Mouse (Mus musculus): ENCODE measurements around the gene Mecom.
"Not testable (repeated sequence)": the region's sequence is repeated elsewhere in the genome, so short reads cannot be mapped to it uniquely, and the experiment has no call there.

Mecom gene

DNA sequence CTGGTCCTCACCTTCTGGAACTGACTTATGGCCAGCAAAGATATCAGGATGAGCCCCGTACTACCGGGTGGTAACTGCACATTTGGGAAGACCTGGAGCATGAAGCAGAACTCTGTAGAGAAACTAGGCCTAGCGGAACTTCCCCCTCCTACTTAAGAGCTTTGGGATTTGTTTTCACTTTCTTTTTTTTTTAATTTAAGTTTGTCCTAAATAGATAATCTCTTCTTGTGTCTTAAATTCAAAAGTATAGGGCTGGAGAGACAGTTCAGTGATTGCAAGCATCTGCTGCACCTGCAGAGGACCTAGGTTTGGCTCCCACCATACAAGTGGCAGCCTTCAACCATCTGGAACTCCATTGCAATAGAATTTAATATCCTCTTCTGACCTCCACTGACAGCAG lies at the start of gene Mecom:
Gene Mecom (minus strand): TSS at position 101 of the 400 bp plus-strand sequence.
- DNase-seq (ENCODE audit: low read depth, low spot score) = no peak

DNA sequence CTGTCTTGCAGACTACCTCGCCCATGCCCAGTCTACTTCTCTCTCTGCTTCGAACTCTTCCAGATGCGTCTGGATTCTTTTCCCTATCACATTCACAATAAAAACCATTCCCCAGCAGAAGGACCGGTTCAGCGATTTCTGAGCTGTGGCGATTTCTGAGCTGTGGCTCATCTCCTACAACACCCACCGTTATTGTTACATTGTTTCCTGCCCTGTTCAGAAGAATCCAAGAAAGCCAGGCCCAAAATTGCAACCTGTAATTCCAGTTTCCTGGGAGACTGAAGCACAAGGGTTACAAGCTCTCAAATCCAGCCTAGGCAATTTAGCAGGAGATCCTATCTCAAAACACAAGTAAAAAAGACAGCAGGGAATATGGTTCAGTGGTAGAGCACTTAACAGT lies 49.5 kb upstream of the Mecom start:
- DNase-seq (ENCODE audit: low read depth, low spot score) = no peak

DNA sequence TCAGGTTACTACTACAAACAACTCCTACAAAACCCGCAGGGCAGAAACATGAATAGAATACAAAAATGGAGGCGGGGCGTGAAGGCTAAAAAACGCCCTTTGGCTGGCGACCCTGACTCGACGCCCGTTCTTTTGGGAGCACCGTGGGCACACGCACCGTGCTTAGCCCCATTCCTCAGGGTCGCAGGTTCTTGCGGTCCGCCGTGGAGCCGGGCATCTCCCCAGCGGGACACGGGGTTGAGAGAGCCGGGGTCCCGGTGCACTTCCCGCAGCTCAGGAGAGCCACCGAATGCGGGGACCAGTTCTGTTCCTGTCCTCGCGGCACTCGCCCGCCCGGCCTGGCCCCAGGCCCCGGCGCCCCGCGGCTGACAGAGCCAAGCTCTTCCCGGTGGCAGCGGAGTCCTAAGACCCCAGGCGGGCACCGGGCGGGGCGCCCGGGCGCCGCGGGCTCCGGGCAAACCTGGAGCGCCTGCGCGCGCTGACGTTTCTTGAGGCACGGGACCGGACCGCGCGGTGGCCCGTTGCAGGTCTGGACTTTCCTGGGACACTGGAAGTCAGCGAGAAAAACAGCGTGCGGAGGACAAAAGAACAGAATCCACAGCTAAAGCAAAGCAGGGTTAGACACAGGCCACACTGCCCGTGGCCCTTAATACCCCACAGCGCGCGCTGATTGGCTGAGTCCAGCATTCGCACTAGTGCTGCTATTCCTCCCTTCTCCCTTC lies 47.5 kb upstream of the Mecom start:
- peak; percentile 15 for DNase-seq (ENCODE audit: low read depth, low spot score)

DNA sequence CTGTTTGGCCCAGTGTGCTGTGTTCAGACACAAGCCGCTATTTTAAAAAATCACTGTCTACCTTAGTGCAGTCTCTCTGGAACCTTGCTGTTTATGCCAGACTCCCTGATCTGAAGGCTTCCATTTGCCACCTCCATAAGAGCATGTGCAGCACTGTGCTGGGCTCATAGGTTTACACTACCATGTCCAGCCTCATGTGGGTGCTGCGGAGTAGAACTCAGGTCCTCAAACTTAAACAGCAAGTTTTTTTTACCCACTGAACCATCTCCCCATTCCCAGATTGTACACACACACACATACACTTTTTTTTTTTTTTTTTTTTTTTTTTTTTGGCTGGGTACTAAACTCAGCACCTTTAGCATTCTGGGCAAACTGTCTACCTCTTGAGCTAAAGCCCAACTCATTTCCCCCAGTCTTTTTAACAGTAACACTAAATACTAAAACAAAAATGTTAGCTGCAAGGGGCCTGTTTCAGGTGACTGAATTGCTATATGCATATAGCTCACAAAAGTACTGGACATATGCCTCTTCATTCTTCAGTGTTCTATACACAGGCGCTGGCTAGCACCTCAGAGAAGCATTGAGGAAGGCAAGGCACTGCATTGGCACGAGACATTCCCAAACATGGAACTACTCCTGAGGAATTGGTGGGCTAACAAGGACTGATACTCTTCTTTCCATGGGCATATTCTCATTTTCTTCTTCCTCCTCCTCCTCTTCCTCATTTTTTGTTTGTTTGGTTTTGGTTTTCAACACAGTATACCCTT lies 46.1 kb upstream of the Mecom start:
- DNase-seq (ENCODE audit: low read depth, low spot score) = peak; percentile 54

DNA sequence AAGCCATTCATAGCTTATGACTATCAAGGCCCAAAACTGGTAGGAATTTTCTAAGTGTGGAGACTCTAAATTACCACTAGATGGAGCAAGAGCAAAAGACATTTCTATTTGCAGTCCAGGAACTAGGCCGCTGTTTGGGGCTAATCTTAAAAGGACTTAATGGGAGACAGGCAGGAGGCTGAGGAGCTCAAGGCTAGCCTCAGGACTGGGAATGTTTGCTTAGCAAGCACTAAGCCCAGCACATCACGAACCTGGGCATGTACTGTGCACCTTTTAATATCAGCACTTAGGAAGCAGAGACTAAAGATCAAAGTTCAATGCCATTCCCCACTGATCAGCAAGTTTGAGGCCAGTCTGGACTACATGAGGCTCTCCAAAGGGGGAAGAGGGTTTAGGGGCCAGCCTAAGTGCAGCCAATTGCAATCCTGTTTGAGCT lies 44.6 kb upstream of the Mecom start:
- peak; percentile 85 for DNase-seq (ENCODE audit: low read depth, low spot score)

DNA sequence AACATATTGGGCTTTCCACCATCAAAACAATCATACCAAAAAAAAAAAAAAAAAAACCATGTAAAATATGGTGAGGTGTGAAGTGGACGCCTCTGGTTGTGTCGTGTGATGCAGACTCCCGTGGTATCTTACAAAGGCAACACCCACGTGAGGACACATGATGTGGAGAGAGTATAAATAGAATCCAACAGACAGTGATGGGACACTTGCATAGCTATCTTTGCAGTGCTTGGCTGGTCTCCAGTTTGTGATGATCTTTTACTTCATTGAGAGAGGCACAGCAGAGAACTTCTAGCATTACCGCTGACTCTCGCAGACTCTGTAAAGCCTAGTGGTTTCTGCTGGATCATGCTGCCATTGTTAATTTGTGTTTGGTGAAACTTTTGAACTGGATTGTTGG lies 41.1 kb upstream of the Mecom start:
- DNase-seq (ENCODE audit: low read depth, low spot score) = no peak

DNA sequence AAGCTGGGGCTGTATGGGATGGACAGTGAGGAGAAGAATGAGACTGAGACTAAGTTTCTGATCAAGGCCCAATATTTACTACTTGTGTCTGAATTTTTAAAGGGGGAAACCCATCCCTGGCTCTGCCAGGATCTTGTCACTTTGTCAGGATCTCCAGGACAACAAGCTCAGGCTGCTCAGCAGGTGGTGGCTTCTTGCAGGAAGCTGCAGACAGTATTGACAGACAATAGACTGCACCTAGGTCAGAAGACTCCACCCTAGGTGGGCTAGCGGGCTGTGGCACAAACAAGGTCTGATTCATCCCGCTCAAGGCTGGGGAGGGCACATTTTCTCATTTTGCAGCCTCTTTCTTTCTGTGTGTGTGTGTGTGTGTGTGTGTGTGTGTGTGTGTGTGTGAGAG lies 25.7 kb upstream of the Mecom start:
- no peak for DNase-seq (ENCODE audit: low read depth, low spot score)

DNA sequence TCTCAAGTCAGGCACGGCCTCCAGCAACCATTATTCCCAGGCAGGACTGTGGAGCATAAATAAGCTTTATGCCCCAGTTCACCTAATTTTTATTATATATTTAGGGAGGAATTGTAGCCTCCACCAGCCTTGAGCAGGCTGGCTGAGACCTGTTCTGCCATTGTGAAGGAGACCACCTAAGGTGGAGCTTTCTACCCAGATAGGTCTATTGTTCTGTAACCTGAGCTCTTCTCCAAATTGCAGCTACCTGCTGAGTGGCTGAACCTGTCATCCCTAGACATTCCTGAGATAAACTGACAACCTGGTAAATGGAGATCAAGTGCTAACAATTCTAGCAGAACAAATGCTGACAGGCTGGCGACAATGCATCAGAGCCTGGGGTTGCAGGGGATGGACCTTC lies 18.5 kb upstream of the Mecom start:
- not testable (repeated sequence) for DNase-seq (ENCODE audit: low read depth, low spot score)

DNA sequence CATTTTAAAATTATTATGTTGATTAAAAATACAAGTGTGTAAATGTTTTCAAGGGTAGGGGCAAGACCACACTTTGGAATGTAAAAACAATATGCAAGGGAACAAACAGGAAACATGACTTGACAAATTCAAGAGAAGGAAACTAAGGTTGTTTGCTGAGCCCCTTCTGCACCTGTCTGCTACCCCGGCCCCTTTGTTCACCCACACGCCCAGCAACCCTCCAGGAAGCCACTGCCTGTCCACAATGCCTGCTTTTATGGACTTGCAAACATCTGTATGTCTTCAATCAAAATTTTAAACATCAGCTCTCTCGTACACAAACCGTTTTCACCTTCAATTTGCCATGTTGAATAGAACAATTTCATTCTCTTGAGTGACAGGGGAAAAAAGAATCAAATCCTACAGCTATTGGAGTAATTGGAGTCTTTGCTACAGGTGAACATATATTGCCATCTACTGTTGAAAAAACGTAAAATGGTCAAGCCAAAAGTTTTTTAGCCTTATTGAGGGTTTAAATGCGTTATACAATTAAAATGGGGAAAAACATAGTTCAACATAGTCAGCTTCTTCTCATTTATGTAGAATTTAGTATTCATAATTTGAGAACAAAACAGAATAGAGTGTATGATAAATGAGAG lies 13.0 kb upstream of the Mecom start:
- peak; percentile 63 for DNase-seq (ENCODE audit: low read depth, low spot score)

DNA sequence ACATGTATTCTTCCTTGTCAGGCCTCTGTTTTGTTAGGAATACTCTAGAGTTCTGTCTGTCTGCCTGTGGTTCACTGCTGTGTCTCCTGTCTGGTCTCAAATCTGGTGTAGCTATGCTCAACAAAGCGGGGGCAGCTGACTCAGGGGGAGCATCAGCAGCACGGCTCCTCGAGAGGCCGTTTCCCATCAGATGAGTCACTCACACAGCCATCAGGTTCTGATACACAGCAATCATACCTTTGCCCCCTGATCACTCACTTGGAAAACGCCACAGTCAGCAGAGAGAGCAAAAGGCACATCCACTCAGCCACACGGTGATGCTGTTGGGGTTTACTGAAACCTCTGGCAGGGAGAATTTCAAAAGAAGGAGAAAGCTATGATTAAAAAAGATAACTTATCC lies 5.9 kb upstream of the Mecom start:
- no peak for DNase-seq (ENCODE audit: low read depth, low spot score)

DNA sequence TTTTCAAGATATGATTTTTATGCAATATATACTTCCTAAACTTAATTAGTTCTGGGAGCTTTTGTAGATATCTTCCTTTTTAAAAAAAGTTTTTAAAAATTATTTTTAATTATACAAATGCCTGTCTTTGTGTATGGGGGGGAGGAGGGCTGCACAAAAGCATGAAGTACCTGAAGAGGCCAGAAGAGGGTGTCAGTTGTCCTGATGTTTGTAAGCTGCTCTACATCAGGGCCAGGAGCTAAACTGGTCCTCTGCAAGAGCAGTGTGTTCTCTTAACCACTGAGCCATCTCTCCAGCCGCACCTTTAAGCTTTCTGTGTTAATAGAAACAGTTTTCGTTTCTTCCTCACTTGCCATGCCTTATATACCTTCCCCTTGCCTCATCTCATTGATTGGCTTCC lies 2.4 kb upstream of the Mecom start:
- DNase-seq (ENCODE audit: low read depth, low spot score) = peak; percentile 33

DNA sequence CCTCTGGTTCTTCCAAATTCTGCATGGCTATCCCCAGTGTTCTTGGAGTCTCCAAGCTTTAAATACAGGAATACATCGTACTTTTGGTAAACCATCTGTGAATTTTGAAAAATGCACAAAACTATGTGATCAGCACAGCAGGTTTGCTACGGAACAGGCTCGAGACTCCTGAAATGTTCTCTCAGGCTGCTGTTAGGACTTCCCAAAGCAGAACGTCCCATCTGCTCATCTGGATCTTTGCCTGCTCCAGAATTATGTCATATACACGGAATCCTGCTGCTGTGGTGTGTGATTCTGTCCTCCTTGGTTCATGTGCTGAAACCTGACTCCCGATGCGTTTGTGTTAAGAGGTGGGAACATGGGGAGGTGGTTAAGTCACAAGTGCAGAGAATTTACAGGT lies 1.1 kb upstream of the Mecom start:
- no peak for DNase-seq (ENCODE audit: low read depth, low spot score)

DNA sequence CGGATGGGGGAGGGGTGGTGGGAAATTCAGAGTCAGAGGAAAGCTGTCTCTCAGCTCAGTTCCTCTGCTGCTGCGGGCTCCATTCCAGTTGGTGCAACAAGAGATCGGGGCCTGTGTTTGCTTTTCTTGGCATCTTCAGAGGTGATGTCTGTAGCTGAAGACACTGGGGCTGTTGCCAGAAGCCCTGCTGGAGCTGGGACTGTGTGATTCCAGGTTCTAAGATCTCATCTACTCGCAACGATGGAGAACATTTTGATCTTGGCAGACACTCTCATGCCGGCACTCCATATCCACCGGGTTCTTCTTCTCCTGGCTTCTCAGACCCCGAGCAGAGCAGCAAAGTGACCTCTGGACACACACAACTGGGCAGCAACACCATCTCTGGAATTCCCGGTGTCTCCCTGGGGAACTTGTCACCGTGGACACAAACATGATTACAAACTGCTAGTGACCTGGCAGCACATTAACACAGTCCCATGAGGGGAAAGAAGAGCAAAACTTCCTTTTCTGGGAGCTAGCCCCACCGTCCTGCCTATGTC lies 908 bp downstream of the Mecom start:
- DNase-seq (ENCODE audit: low read depth, low spot score) = peak; percentile 44

DNA sequence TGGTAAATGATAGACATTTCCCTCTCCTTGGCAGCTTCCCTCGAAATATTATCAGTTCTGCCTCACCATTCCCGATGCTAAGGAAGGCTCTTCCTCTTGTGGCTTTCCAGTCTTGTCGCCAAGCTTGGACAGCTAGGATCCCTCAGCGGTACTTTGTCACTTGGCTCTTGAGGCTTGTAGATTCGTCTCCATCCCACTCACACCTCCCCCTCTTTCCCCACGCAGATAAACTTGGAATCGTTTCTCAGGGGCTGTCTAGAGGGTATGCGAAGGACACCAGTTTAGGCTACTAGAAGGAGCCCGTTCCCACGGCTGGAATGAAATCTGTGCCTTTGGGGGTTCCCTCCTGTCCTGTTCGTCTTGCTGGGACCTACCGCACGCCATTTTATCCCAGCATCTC lies 1.4 kb downstream of the Mecom start:
- DNase-seq (ENCODE audit: low read depth, low spot score) = no peak

DNA sequence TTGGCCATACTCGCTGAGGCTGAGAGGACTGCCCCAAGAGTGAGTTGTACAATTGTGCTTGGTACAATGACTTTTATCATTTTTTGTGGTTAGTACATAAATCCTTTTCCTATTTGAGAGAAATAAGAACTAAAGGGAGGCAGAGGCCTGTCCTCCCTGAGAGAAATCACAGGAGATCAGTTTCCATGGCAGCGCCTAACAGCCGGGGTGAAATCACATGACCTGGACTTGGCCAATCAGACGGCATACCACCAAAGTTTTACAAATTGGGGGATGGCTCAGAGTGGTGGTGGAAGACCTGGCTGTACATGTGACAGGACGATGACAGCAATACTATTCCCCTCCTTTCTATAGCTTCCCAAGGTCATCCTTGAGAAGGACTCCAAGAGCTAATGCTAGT lies 2.6 kb downstream of the Mecom start:
- DNase-seq (ENCODE audit: low read depth, low spot score) = no peak

DNA sequence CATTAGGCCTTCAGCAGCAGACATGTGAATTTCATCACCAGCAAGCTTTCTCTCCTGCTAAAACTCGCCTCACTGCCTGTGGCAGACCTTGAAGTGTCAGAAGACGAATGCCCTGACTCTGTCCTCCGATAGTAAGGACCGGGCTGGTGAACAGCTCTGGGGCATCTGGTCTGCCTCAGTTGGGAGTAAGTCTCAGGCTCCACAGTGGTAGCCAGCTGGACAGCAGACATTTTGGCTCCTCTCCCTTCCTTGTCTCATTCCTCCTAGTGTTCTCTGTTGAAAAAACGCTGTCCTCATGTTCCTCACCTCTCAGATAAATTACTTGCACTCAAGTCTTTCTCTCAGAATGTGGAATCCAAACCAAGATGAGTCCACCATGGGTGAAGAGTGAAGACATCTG lies 3.5 kb downstream of the Mecom start:
- no peak for DNase-seq (ENCODE audit: low read depth, low spot score)

DNA sequence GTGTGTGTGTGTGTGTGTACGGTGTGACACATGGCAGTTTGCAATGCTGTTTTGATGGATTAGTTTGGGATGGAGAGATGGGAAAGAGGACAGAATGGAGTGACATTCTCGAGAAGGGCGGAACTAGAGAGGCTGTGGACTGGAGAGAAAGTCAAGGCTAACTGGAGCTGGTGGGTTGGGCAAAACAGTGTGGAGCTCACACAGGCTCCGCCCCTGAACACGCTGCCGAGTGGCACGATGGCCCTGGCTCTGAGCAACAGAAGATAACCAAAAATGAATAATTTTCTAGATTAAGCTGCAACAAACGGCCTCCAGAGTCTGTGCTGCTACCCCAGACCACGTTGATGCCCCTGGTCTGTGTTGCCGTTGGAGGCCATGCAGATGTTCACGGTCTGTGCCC lies 12.0 kb downstream of the Mecom start:
- no peak for DNase-seq (ENCODE audit: low read depth, low spot score)

DNA sequence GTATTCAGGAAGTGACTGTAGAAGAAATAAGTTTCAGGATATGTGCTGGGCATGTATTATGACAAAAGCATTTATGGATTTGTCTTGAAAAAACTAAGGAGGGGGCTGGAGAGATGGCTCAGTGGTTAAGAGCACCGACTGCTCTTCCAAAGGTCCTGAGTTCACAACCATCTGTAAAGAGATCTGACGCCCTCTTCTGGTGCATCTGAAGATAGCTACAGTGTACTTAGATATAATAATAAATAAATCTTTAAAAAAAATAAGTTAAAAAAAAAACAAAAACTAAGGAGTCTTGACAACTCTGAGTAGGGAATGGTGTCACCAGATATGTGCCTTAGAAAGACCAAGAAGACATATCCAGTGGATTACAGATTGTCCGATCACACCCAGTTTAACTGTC lies 27.1 kb downstream of the Mecom start:
- DNase-seq (ENCODE audit: low read depth, low spot score) = not testable (repeated sequence)

DNA sequence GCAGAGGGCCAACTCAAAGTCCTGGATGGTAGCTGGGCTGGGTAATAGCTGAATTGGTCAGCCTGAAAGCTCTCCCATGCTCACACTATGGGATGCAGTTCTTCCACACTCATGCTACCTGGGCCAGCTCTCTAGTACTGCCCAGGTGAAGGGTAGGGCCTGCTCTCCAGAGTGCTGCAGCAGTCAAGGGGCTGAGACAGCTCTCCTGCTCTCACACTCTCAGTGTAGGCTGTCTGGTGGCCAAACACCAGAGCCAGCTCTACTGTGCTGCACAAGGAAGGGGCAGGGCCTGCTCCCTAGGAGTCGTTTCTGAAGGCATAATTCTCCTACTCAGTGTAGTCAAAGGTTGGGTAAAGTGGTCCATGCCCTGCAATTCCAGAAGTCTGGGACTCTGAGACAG lies 28.4 kb downstream of the Mecom start:
- no peak for DNase-seq (ENCODE audit: low read depth, low spot score)

DNA sequence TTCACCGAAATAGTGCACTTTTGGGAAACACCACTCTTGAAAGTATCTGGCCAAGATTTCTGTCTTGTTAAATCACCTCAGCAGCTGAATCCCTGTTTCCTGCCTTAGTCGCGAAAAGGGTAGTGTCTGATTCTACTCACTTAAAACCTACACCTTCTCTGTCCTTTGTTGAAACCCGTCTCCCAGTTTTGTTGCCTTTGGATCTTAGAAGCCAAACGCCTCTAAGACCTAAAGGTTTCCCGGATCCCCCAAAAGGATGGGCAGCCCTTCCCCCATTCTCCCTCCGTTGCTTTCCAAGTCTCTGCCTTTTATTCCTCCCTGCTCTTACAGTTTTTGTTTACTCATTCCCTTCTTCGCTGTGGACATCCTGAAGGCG lies 32.0 kb downstream of the Mecom start:
- no peak for DNase-seq (ENCODE audit: low read depth, low spot score)

DNA sequence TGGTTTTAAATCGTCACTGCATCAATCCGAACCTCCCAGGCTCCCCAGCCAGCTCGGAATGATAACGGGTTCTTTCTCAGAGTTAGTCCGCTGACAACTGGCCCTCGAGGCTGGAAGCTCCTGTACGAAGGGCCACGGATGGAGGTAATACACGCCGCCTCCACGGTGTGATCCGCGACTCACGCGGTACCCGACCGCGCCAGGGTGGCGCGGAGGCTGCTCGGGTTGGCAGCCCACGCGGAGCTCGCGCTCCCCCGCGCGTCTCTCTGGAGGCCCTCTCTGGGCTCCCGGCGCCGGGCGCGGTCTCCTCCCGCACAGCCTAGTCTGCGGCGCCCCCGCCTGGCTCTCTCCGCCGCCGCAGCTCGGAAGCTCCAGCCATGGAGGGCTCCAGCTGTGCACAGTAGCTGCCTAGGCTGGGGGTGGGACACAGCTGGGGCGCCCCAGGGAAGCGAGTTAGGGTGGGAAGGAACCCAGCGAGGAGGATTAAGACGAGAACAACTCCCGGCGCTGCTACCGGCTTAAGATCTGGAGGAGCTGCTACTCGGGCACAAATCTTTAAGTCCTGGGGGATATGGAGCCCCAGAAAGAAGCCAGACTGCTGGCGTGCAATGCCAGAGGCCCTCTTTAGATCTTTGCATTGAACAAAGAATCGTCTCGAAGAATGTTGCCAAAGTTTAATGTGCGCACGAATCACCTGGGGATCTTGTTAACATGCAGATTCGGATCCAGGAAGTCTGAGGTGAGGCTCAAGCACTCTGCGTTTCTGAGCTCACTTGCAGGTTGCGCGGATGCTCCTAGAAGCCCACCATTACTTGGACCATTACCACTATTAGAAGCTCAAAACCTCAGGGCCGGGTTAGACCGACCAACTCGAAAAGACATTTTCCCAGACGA lies 32.7 kb downstream of the Mecom start:
- DNase-seq (ENCODE audit: low read depth, low spot score) = no peak

Data from 3T3-L1 (cell line).